Mouse (Mus musculus): Measurements from ENCODE around the gene Csnk2a1. TPM values are rescaled to one million over a fixed set of nuclear protein-coding genes. Genes with fewer than 3 reads are reported as not detected.

The Csnk2a1 gene
- 15.5 and 32.7 TPM in 2 replicates for polyA plus RNA-seq (2012; rRNA removed; ENCODE audit: low replicate concordance)

GRCm38 (mm10) chr2:152226248-152227050, at the start of gene Csnk2a1:
Gene Csnk2a1 (plus strand): TSS chr2:152226839.

GRCm38 (mm10) chr2:152293727-152294475, 67.3 kb downstream of the Csnk2a1 start, which contains the start of gene Tbc1d20:
Gene Tbc1d20 (plus strand): TSS chr2:152293828.

Other genes with a start within 250 kb of the Csnk2a1 start
- gene Fam110a, start 246.6 kb upstream of the Csnk2a1 start, polyA plus RNA-seq (2012; rRNA removed; ENCODE audit: low replicate concordance): 18.4 and 30.3 TPM in 2 replicates
- 11.0 and 12.2 TPM in 2 replicates for gene Slc52a3, start 230.3 kb upstream of the Csnk2a1 start, polyA plus RNA-seq (2012; rRNA removed; ENCODE audit: low replicate concordance)
- gene Scrt2, start 145.3 kb upstream of the Csnk2a1 start, polyA plus RNA-seq (2012; rRNA removed; ENCODE audit: low replicate concordance): not detected in 2 replicates
- gene Srxn1, start 121.3 kb upstream of the Csnk2a1 start, polyA plus RNA-seq (2012; rRNA removed; ENCODE audit: low replicate concordance): 59.0 and 69.5 TPM in 2 replicates
- gene Tcf15, start 83.3 kb upstream of the Csnk2a1 start, polyA plus RNA-seq (2012; rRNA removed; ENCODE audit: low replicate concordance): 14.0 and 57.4 TPM in 2 replicates
- gene Tbc1d20, start 67.0 kb downstream of the Csnk2a1 start, polyA plus RNA-seq (2012; rRNA removed; ENCODE audit: low replicate concordance): 68.4 and 104 TPM in 2 replicates
- 294 and 352 TPM in 2 replicates for gene Rbck1, start 105.8 kb downstream of the Csnk2a1 start, polyA plus RNA-seq (2012; rRNA removed; ENCODE audit: low replicate concordance)
- 5.7 and 10.4 TPM in 2 replicates for gene Trib3, start 117.2 kb downstream of the Csnk2a1 start, polyA plus RNA-seq (2012; rRNA removed; ENCODE audit: low replicate concordance)
- gene Nrsn2, start 149.8 kb downstream of the Csnk2a1 start, polyA plus RNA-seq (2012; rRNA removed; ENCODE audit: low replicate concordance): not detected in 2 replicates
- gene Sox12, start 171.2 kb downstream of the Csnk2a1 start, polyA plus RNA-seq (2012; rRNA removed; ENCODE audit: low replicate concordance): 5.9 and 9.2 TPM in 2 replicates
- gene Zcchc3, start 188.2 kb downstream of the Csnk2a1 start, polyA plus RNA-seq (2012; rRNA removed; ENCODE audit: low replicate concordance): 2.1 and 2.6 TPM in 2 replicates
- 0.08 and 0.17 TPM in 2 replicates for gene 6820408C15Rik, start 188.7 kb downstream of the Csnk2a1 start, polyA plus RNA-seq (2012; rRNA removed; ENCODE audit: low replicate concordance)
- gene Defb23, start 237.8 kb downstream of the Csnk2a1 start, polyA plus RNA-seq (2012; rRNA removed; ENCODE audit: low replicate concordance): not detected in 2 replicates

Measured in mammary gland, adult 2 months (tissue).